Mouse (Mus musculus) liver, embryonic 14.5 days (tissue): ENCODE measurements around the gene Gm10718. TPM values are rescaled to one million over a fixed set of nuclear protein-coding genes. Genes with fewer than 3 reads are reported as not detected.
"Not testable (repeated sequence)": the region's sequence is repeated elsewhere in the genome, so short reads cannot be mapped to it uniquely, and the experiment has no call there.

Experiments used
- ATAC-seq: fragments of 200-750 bp; cut with Nextera tagmentation; 2 replicates; pipeline ENCODE4 v1.8.0; 2017; ENCODE audit warnings: moderate number of reproducible peaks, mild to moderate bottlenecking, moderate library complexity; ENCODE audit not compliant: insufficient read depth
- DNase-seq, 3 experiments: peaks; one replicate each; pipeline ENCODE4 v3.0.0-alpha.2; 2012 to 2013; ENCODE audit warnings: low read depth in 3 of 3, low spot score in 3 of 3
- H3K27ac ChIP-seq: fragments of 300-500 bp; sonication (generic); 2 replicates; pipeline ENCODE4 v1.5.1; 2014; ENCODE audit warnings: moderate library complexity, mild to moderate bottlenecking, control low read depth, inconsistent platforms
- H3K27me3 ChIP-seq: fragments of 300-500 bp; sonication (generic); 2 replicates; pipeline ENCODE4 v1.6.1; 2014; ENCODE audit warnings: mild to moderate bottlenecking, low read length, moderate library complexity; ENCODE audit not compliant: control insufficient read depth, insufficient read depth
- H3K36me3 ChIP-seq: fragments of 300-500 bp; sonication (generic); replicated peaks from 2 replicates; pipeline ENCODE4 v1.6.1; 2014; ENCODE audit warnings: low read depth; ENCODE audit not compliant: control insufficient read depth, insufficient read depth
- H3K4me1 ChIP-seq, 2 experiments: fragments of 200-500 bp in 1 of 2; fragments of 300-500 bp in 1 of 2; sonication (generic) in 1 of 2; replicated peaks; 2 replicates each; pipeline ENCODE4 v1.6.1; 2012 to 2014; ENCODE audit warnings: antibody characterized with exemption in 1 of 2, inconsistent platforms in 1 of 2, low read length in 1 of 2; ENCODE audit not compliant: control insufficient read depth in 2 of 2, insufficient read depth in 2 of 2
- H3K4me2 ChIP-seq: fragments of 300-500 bp; sonication (generic); 2 replicates; pipeline ENCODE4 v1.6.1; 2014; ENCODE audit warnings: low read depth, mild to moderate bottlenecking, control low read depth, moderate library complexity
- H3K4me3 ChIP-seq, 2 experiments: fragments of 200-500 bp in 1 of 2; fragments of 300-500 bp in 1 of 2; sonication (generic) in 1 of 2; 2 replicates each; pipeline ENCODE4 v1.5.1; 2012 to 2014; ENCODE audit warnings: low read depth in 2 of 2, low read length in 2 of 2, mild to moderate bottlenecking in 2 of 2, control low read depth in 1 of 2, inconsistent platforms in 1 of 2, moderate library complexity in 1 of 2; ENCODE audit not compliant: insufficient read depth in 1 of 2
- H3K9ac ChIP-seq: fragments of 300-500 bp; sonication (generic); replicated peaks from 2 replicates; pipeline ENCODE4 v1.6.1; 2014; ENCODE audit warnings: mild to moderate bottlenecking, control low read depth, moderate library complexity
- H3K9me3 ChIP-seq: fragments of 300-500 bp; sonication (generic); 2 replicates; pipeline ENCODE4 v1.6.1; 2016; ENCODE audit warnings: low read length, mixed read lengths; ENCODE audit not compliant: control insufficient read depth
- EP300 ChIP-seq: IDR thresholded peaks from 2 replicates; pipeline ENCODE4 v1.6.1; 2016; ENCODE audit warnings: antibody characterized with exemption, low read depth
- WGBS: fragments of 180-500 bp; shearing (Covaris S2); extraction: QIAGEN DNeasy Blood & Tissue Kit; methylation state at CpG from one replicate; pipeline ENCODE4 v1.1.7; 2014; ENCODE audit not compliant: insufficient replicate concordance; 5-methylcytosine and 5-hydroxymethylcytosine counted together
- polyA plus RNA-seq, 2 experiments: library from polyadenylated mRNA; depleted of rRNA in 1 of 2; stranded (reverse) in 1 of 2; unstranded in 1 of 2; fragments of >200 nt; fragmentation: Nextera tagmentation in 1 of 2; extraction: Ambion mirVana in 1 of 2; gene quantifications; 2 replicates each; pipeline versions ENCODE4 v1.2.1 to v1.2.3; 2012 to 2014

Gm10718 gene
- polyA plus RNA-seq (2012; rRNA removed) (not detected in 2 replicates), polyA plus RNA-seq (2014; fragmentation: Nextera tagmentation; extraction: Ambion mirVana) (not detected in 2 replicates)

GRCm38 (mm10) chr9:3023312-3023984 is at the start of gene Gm10718:
Gm10718 (plus strand) TSS chr9:3023547.
- H3K36me3 ChIP-seq, H3K27me3 ChIP-seq, H3K27ac ChIP-seq, H3K9me3 ChIP-seq, ATAC-seq, H3K4me2 ChIP-seq, H3K4me3 ChIP-seq, H3K9ac ChIP-seq, H3K4me1 ChIP-seq, DNase-seq: not testable (repeated sequence)
- WGBS: 54% methylated on average over 9 of the region's 13 CpGs

DNA sequence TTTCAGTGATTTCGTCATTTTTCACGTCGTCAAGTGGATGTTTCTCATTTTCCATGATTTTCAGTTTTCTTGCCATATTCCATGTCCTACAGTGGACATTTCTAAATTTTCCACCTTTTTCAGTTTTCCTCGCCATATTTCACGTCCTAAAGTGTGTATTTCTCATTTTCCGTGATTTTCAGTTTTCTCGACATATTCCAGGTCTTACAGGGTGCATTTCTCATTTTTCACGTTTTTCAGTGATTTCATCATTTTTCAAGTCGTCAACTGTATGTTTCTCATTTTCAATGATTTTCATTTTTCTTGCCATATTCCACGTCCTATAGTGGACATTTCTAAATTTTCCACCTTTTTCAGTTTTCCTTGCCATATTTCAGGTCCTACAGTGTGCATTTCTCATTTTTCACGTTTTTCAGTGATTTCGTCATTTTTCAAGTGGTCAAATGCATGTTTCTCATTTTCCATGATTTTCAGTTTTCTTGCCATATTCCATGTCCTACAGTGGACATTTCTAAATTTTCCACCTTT is 22.8 kb upstream of the Gm10718 start, which contains the start of gene Gm10722:
TSS of gene Gm10722 (plus strand) at position 478 of the 528 bp plus-strand sequence.
- H3K4me3 ChIP-seq, H3K27me3 ChIP-seq, H3K9me3 ChIP-seq, ATAC-seq, H3K36me3 ChIP-seq, H3K4me2 ChIP-seq, H3K9ac ChIP-seq, H3K27ac ChIP-seq, H3K4me1 ChIP-seq: not testable (repeated sequence)
- WGBS: 50% methylated on average over 12 of the region's 12 CpGs
- DNase-seq: peak in 2 of 3 experiments; percentile 34 to 61

- not testable (repeated sequence) for H3K4me1 ChIP-seq, ATAC-seq, H3K27me3 ChIP-seq, H3K4me2 ChIP-seq, H3K9me3 ChIP-seq, H3K36me3 ChIP-seq, DNase-seq, H3K4me3 ChIP-seq, H3K27ac ChIP-seq, H3K9ac ChIP-seq
- 48% methylated on average over 8 of the region's 8 CpGs for WGBS
Measured at GRCm38 (mm10) chr9:3001006-3001405, 22.3 kb upstream of the Gm10718 start.

DNA sequence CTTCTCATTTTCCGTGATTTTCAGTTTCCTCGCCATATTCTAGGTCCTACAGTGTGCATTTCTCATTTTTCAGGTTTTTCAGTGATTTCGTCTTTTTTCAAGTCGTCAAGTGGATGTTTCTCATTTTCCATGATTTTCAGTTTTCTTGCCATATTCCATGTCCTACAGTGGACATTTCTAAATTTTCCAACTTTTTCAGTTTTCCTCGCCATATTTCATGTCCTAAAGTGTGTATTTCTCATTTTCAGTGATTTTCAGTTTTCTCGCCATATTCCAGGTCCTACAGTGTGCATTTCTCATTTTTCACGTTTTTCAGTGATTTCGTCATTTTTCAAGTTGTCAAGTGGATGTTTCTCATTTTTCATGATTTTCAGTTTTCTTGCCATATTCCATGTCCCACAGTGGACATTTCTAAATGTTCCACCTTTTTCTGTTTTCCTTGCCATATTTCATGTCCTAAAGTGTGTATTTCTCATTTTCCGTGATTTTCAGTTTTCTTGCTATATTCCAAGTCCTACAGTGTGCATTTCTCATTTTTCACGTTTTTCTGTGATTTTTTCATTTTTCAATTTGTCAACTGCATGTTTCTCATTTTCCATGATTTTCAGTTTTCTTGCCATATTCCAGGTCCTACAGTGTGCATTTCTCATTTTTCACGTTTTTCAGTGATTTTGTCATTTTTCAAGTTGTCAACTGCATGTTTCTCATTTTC is 21.2 kb upstream of the Gm10718 start:
- not testable (repeated sequence) for H3K9ac ChIP-seq, H3K36me3 ChIP-seq, H3K27me3 ChIP-seq, H3K27ac ChIP-seq, H3K9me3 ChIP-seq, H3K4me1 ChIP-seq, H3K4me2 ChIP-seq, H3K4me3 ChIP-seq
- 0 out of 2 replicates have a peak, but pooled peaks have one; percentile 5 for TF ChIP-seq EP300
- DNase-seq (peak in 2 of 3 experiments; percentile 9 to 37), ATAC-seq (peak; percentile 71)
- WGBS: 40% methylated on average over 8 of the region's 11 CpGs

GRCm38 (mm10) chr9:3002794-3003396 is 20.5 kb upstream of the Gm10718 start, which contains the start of gene Gm11168:
Gm11168 (plus strand) TSS chr9:3003346.
- not testable (repeated sequence) for H3K9ac ChIP-seq, H3K36me3 ChIP-seq, H3K9me3 ChIP-seq, H3K4me3 ChIP-seq, DNase-seq, H3K27me3 ChIP-seq, H3K4me1 ChIP-seq, H3K4me2 ChIP-seq, ATAC-seq, H3K27ac ChIP-seq
- WGBS: 48% methylated on average over 6 of the region's 14 CpGs

GRCm38 (mm10) chr9:3006179-3006578 is 17.2 kb upstream of the Gm10718 start:
- H3K4me3 ChIP-seq, H3K27me3 ChIP-seq, ATAC-seq, H3K4me2 ChIP-seq, H3K9ac ChIP-seq, DNase-seq, H3K9me3 ChIP-seq, H3K27ac ChIP-seq, H3K36me3 ChIP-seq, H3K4me1 ChIP-seq: not testable (repeated sequence)
- 70% methylated on average over 1 of the region's 5 CpGs for WGBS

DNA sequence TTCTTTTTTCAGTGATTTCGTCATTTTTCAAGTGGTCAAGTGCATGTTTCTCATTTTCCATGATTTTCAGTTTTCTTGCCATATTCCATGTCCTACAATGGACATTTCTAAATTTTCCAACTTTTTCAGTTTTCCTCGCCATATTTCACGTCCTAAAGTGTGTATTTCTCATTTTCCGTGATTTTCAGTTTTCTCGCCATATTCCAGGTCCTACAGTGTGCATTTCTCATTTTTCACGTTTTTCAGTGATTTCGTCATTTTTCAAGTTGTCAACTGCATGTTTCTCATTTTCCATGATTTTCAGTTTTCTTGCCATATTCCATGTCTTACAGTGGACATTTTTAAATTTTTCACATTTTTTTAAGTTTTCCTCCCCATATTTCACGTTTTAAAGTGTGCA is 16.7 kb upstream of the Gm10718 start:
- H3K27ac ChIP-seq, H3K36me3 ChIP-seq, H3K4me1 ChIP-seq, DNase-seq, H3K4me3 ChIP-seq, H3K4me2 ChIP-seq, H3K9ac ChIP-seq, H3K9me3 ChIP-seq, H3K27me3 ChIP-seq: not testable (repeated sequence)
- peak; percentile 64 for ATAC-seq
- WGBS: 47% methylated on average over 8 of the region's 8 CpGs
